Mouse (Mus musculus): ENCODE measurements around the gene Cabp4.

DNA sequence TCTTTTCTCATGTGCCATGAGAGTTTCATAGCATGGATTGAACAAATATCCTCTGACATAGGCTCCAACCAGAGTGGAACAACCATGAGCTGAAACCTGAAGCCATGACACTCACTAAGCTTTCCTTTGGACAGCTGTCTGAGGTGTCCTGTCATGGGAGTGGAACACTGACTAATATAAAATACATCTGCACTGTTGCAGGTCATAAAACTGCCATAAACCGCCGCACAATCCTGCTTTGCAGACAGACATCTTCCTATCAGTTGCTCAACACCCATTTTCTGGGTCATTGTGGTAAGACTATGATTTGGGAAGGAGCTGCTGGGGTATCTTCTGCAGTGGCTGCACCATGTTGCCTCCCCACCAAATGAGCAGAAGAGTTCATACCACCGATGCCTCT, 51.1 kb downstream of the Cabp4 start:
- no peak for TF ChIP-seq FLI1 (IDR thresholded peaks at IDR 0.05; ENCODE audit: low read length)
- TF ChIP-seq GATA1 (IDR thresholded peaks at IDR 0.05; ENCODE audit: borderline replicate concordance, low read length) = no peak
